In genomic region chr4:118076648-118077047, GRCm38 (mm10) we compare ENCODE assay signal across 25 mouse cellular contexts. TPM values are rescaled to one million over a fixed set of nuclear protein-coding genes. Genes with fewer than 3 reads are reported as not detected.
DNase-seq lines count a peak whose midpoint lies in the region; ATAC-seq lines count a peak whose summit lies in the region.
"Had no signal": no experiment of that assay in that cellular context is flagged by ENCODE, and none has a peak within 500 bp of the region (broad histone marks: within the 10 kb centered on the region; RNA-seq: fewer than 3 reads in every experiment).

No protein-coding gene starts in this region.

- no peaks in the 10 kb centered on the region for H3K27me3 ChIP-seq in embryonic facial prominence, embryonic 13.5 days
- H3K27me3 ChIP-seq in embryonic facial prominence, embryonic 10.5 days (replicated peaks; ENCODE audit: low read depth, poor library complexity, severe bottlenecking): no peaks in the 10 kb centered on the region
- H3K27me3 ChIP-seq in kidney, embryonic 15.5 days: no peaks in the 10 kb centered on the region
- H3K27me3 ChIP-seq in liver, embryonic 15.5 days: no peaks in the 10 kb centered on the region
- no peaks in the 10 kb centered on the region for H3K27me3 ChIP-seq in midbrain, embryonic 10.5 days (ENCODE audit: low read depth, poor library complexity, severe bottlenecking)
- H3K27me3 ChIP-seq: CH12.LX; lung, embryonic 15.5 days; midbrain, embryonic 12.5 days; neural tube, embryonic 12.5 days had no signal

- peak overlapping the region; percentile 11; the same call in 1 of the 2 replicates for H3K27ac ChIP-seq in embryonic facial prominence, embryonic 13.5 days
- H3K27ac ChIP-seq in embryonic facial prominence, embryonic 10.5 days (replicated peaks): no peak overlapping the region
- H3K27ac ChIP-seq in kidney, embryonic 15.5 days: peak overlapping the region; percentile 82
- H3K27ac ChIP-seq in liver, embryonic 15.5 days (replicated peaks): peak overlapping the region; percentile 24; the same call in 1 of the 2 replicates
- no peak overlapping the region for H3K27ac ChIP-seq in midbrain, embryonic 10.5 days (replicated peaks)
- H3K27ac ChIP-seq: hindbrain, embryonic 14.5 days; liver, embryonic 14.5 days; lung, embryonic 15.5 days; midbrain, embryonic 12.5 days; neural tube, embryonic 12.5 days had no signal

- no peak for DNase-seq in embryonic facial prominence, embryonic 10.5 days (ENCODE audit: low spot score)
- DNase-seq in kidney, postnatal 14 days: no peak
- no peak for DNase-seq in liver
- no peak for DNase-seq in midbrain, embryonic 10.5 days (ENCODE audit: low spot score)
- DNase-seq: adrenal gland, adult 8-10 months; cerebellum, adult 2 months; cerebellum, postnatal 14 days; gastrocnemius, postnatal 14 days; layer of hippocampus, postnatal 36 days; left cerebral cortex, postnatal 4 days; right cerebral cortex, adult 18-20 months; spleen, adult 18-20 months; thymus, postnatal 14 days had no signal

- peaks cover 23% of the 10 kb centered on the region for H3K4me1 ChIP-seq in embryonic facial prominence, embryonic 13.5 days
- H3K4me1 ChIP-seq in embryonic facial prominence, embryonic 10.5 days: peaks cover 9% of the 10 kb centered on the region
- peaks cover 34% of the 10 kb centered on the region for H3K4me1 ChIP-seq in kidney, embryonic 15.5 days
- peaks cover 64% of the 10 kb centered on the region for H3K4me1 ChIP-seq in liver, embryonic 15.5 days (replicated peaks)
- peaks cover 22% of the 10 kb centered on the region; the same call in 1 of the 2 replicates for H3K4me1 ChIP-seq in midbrain, embryonic 10.5 days
- H3K4me1 ChIP-seq: lung, embryonic 15.5 days had no signal

- H3K9me3 ChIP-seq in embryonic facial prominence, embryonic 13.5 days: no peaks in the 10 kb centered on the region
- peaks cover 2% of the 10 kb centered on the region; the same call in 1 of the 2 replicates for H3K9me3 ChIP-seq in embryonic facial prominence, embryonic 10.5 days
- peaks cover 3% of the 10 kb centered on the region; the same call in 1 of the 2 replicates for H3K9me3 ChIP-seq in kidney, embryonic 15.5 days (replicated peaks)
- 0 out of 2 replicates have a peak, but pooled peaks cover 3% of the 10 kb centered on the region for H3K9me3 ChIP-seq in liver, embryonic 15.5 days (replicated peaks)
- H3K9me3 ChIP-seq in midbrain, embryonic 10.5 days (replicated peaks): peaks cover 4% of the 10 kb centered on the region; the same call in 1 of the 2 replicates
- H3K9me3 ChIP-seq: G1E; lung, embryonic 15.5 days; midbrain, embryonic 12.5 days; neural tube, embryonic 12.5 days had no signal

- H3K4me3 ChIP-seq in embryonic facial prominence, embryonic 13.5 days: no peak overlapping the region
- H3K4me3 ChIP-seq in embryonic facial prominence, embryonic 10.5 days: no peak overlapping the region
- no peak overlapping the region for H3K4me3 ChIP-seq in kidney, embryonic 15.5 days (replicated peaks)
- no peak overlapping the region for H3K4me3 ChIP-seq in liver, embryonic 15.5 days (replicated peaks)
- no peak overlapping the region for H3K4me3 ChIP-seq in midbrain, embryonic 10.5 days
- H3K4me3 ChIP-seq: lung, embryonic 15.5 days; midbrain, embryonic 12.5 days; myocyte; neural tube, embryonic 12.5 days had no signal

- H3K9ac ChIP-seq in embryonic facial prominence, embryonic 13.5 days: no peak overlapping the region
- no peak overlapping the region for H3K9ac ChIP-seq in kidney, embryonic 15.5 days
- no peak overlapping the region for H3K9ac ChIP-seq in liver, embryonic 15.5 days
- H3K9ac ChIP-seq: hindbrain, embryonic 14.5 days; liver, embryonic 14.5 days; lung, embryonic 15.5 days; midbrain, embryonic 12.5 days; neural tube, embryonic 12.5 days had no signal

- H3K36me3 ChIP-seq in embryonic facial prominence, embryonic 13.5 days: peaks cover 4% of the 10 kb centered on the region
- peaks cover 19% of the 10 kb centered on the region for H3K36me3 ChIP-seq in embryonic facial prominence, embryonic 10.5 days (replicated peaks)
- H3K36me3 ChIP-seq in kidney, embryonic 15.5 days: no peaks in the 10 kb centered on the region
- H3K36me3 ChIP-seq in liver, embryonic 15.5 days (replicated peaks): no peaks in the 10 kb centered on the region
- H3K36me3 ChIP-seq in midbrain, embryonic 10.5 days: peaks cover 3% of the 10 kb centered on the region
- H3K36me3 ChIP-seq: lung, embryonic 15.5 days; midbrain, embryonic 12.5 days; neural tube, embryonic 12.5 days had no signal

- no peak overlapping the region for H3K4me2 ChIP-seq in embryonic facial prominence, embryonic 13.5 days
- peak overlapping the region; percentile 46; the same call in 1 of the 2 replicates for H3K4me2 ChIP-seq in kidney, embryonic 15.5 days
- no peak overlapping the region for H3K4me2 ChIP-seq in liver, embryonic 15.5 days
- H3K4me2 ChIP-seq: hindbrain, embryonic 14.5 days; lung, embryonic 15.5 days; midbrain, embryonic 12.5 days; neural tube, embryonic 12.5 days had no signal

- WGBS in embryonic facial prominence, embryonic 13.5 days: 90% methylated on average over 1 of the region's 1 CpGs
- WGBS in embryonic facial prominence, embryonic 10.5 days: 91% methylated on average over 1 of the region's 1 CpGs
- WGBS in kidney, embryonic 15.5 days: 79% methylated on average over 1 of the region's 1 CpGs
- 89% methylated on average over 1 of the region's 1 CpGs for WGBS in liver, embryonic 15.5 days (ENCODE audit: insufficient replicate concordance)
- 82% methylated on average over 1 of the region's 1 CpGs for WGBS in midbrain, embryonic 10.5 days

- ATAC-seq in embryonic facial prominence, embryonic 13.5 days (ENCODE audit: insufficient number of reproducible peaks, insufficient read depth, low FRiP score, low TSS enrichment, low read depth): no peak
- no peak for ATAC-seq in kidney, embryonic 15.5 days (replicated peaks; ENCODE audit: low FRiP score)
- no peak for ATAC-seq in liver, embryonic 15.5 days (ENCODE audit: insufficient read depth)
- ATAC-seq: forebrain, embryonic 14.5 days had no signal

RNA-seq across cellular contexts. Expression of gene St3gal3, which starts 58.1 kb away (rescaled TPM):
- 9.8 and 10.0 TPM in 2 replicates for polyA plus RNA-seq in embryonic facial prominence, embryonic 13.5 days (2015; fragmentation: Nextera tagmentation; extraction: Ambion mirVana)
- 7.1 and 7.4 TPM in 2 replicates for polyA plus RNA-seq in embryonic facial prominence, embryonic 10.5 days (2016; fragmentation: Nextera tagmentation; extraction: Ambion mirVana)
- 8.8 and 9.8 TPM in 2 replicates for polyA plus RNA-seq in kidney, embryonic 15.5 days (2015; fragmentation: Nextera tagmentation; extraction: Ambion mirVana)
- polyA plus RNA-seq in liver, embryonic 15.5 days (2015; fragmentation: Nextera tagmentation; extraction: Ambion mirVana): 2.0 and 2.2 TPM in 2 replicates
- polyA plus RNA-seq in midbrain, embryonic 10.5 days (2016; fragmentation: Nextera tagmentation; extraction: Ambion mirVana): 7.3 and 7.8 TPM in 2 replicates

Comparison
In these comparisons a context has a peak if more than half of its experiments do, and no peak if none do; other contexts are left out.
1. H3K27ac ChIP-seq: peak in embryonic facial prominence, embryonic 13.5 days (single experiment), kidney, embryonic 15.5 days (single experiment) and liver, embryonic 15.5 days (single experiment); none in embryonic facial prominence, embryonic 10.5 days (single experiment) and midbrain, embryonic 10.5 days (single experiment).